Mouse (Mus musculus): ENCODE data around the gene Pak6. TPM values are rescaled to one million over a fixed set of nuclear protein-coding genes. Genes with fewer than 3 reads are reported as not detected.

Pak6 gene
- total and polyA plus RNA-seq, 3 experiments, result 0.05 to 0.73 (median 0.42) TPM

- dilution Hi-C loops (cut with MboI; ENCODE audit: extremely low pct_ligation_motif_present, extremely low pct_unique_long_range_greater_than_20kb, low sequenced_read_pairs) (no loop called here), in situ Hi-C loops (cut with MboI; ENCODE audit: low pct_ligation_motif_present, low pct_unique_long_range_greater_than_20kb, low sequenced_read_pairs) (no loop called here)
- TF ChIP-seq POLR2AphosphoS2 (IDR thresholded peaks at IDR 0.05; ENCODE audit: low read depth, low read length) (no peak), SMC3 (IDR thresholded peaks at IDR 0.05; ENCODE audit: low read depth, low read length) (peak; percentile 90), CTCF (conservative IDR thresholded peaks at IDR 0.05 in 1 of 2, IDR thresholded peaks at IDR 0.05 in 1 of 2; ENCODE audit: low read depth in 2 of 2, low read length in 2 of 2) (peak; percentile 76 to 89), SIN3A (IDR thresholded peaks at IDR 0.05; ENCODE audit: low read length) (no peak), RAD21 (IDR thresholded peaks at IDR 0.05; ENCODE audit: low read depth, low read length) (peak; percentile 76), MXI1 (IDR thresholded peaks at IDR 0.05; ENCODE audit: low read depth, low read length) (no peak), HCFC1 (IDR thresholded peaks at IDR 0.05; ENCODE audit: low read depth, low read length) (no peak), KAT2A (IDR thresholded peaks at IDR 0.05; ENCODE audit: insufficient replicate concordance, low read length) (0 out of 2 replicates have a peak, but pooled peaks have one; percentile 41), ZMIZ1 (IDR thresholded peaks at IDR 0.05; ENCODE audit: low read depth, low read length) (no peak), GABPA (IDR thresholded peaks at IDR 0.05; ENCODE audit: insufficient replicate concordance, low read depth, low read length) (no peak), POLR2A (IDR thresholded peaks at IDR 0.05; ENCODE audit: low read depth, low read length) (no peak), JUN (IDR thresholded peaks at IDR 0.05; ENCODE audit: insufficient read depth, low read depth, low read length) (no peak), CHD1 (IDR thresholded peaks at IDR 0.05; ENCODE audit: low read depth, low read length) (no peak), USF2 (conservative IDR thresholded peaks at IDR 0.05; ENCODE audit: low read depth, low read length) (no peak), ZNF384 (IDR thresholded peaks at IDR 0.05; ENCODE audit: low read depth, low read length) (no peak), PAX5 (IDR thresholded peaks at IDR 0.05; ENCODE audit: low read length) (no peak), MYC (IDR thresholded peaks at IDR 0.05; ENCODE audit: low read depth, low read length) (0 out of 2 replicates have a peak, but pooled peaks have one; percentile 22), ZC3H11A (IDR thresholded peaks at IDR 0.05; ENCODE audit: low read depth, low read length) (peak; percentile 44), IRF4 (IDR thresholded peaks at IDR 0.05; ENCODE audit: low read depth, low read length) (0 out of 2 replicates have a peak, but pooled peaks have one; percentile 21), ETS1 (conservative IDR thresholded peaks at IDR 0.05; ENCODE audit: low read depth, low read length) (no peak)
- Histone ChIP-seq H3K4me1 (ENCODE audit: control insufficient read depth in 1 of 2, insufficient read depth in 2 of 2) (peaks cover 0 to 17% of the 10 kb centered on the region in 2 experiments; a peak in 2 of 4 replicates), H3K9ac (ENCODE audit: insufficient read depth, low read depth) (no peak overlapping the region), H3K36me3 (replicated peaks in 1 of 2; ENCODE audit: control insufficient read depth in 1 of 2, insufficient read depth in 1 of 2, low read length in 1 of 2) (no peaks in the 10 kb centered on the region), H3K4me2 (ENCODE audit: insufficient read depth, low read depth, poor library complexity, severe bottlenecking) (no peak overlapping the region), H3K4me3 (replicated peaks in 1 of 3; ENCODE audit: low read depth in 2 of 3, low read length in 2 of 3, poor library complexity in 1 of 3) (no peak overlapping the region), H3K9me3 (replicated peaks; ENCODE audit: low read length) (peaks cover 2% of the 10 kb centered on the region), H3K27ac (ENCODE audit: insufficient read depth, low read depth) (no peak overlapping the region), H3K27me3 (replicated peaks) (no peaks in the 10 kb centered on the region), H3K79me2 (replicated peaks; ENCODE audit: control insufficient read depth, extremely low read depth, insufficient read depth, poor library complexity, severe bottlenecking) (no peaks in the 10 kb centered on the region)
- DNase-seq (ENCODE audit: extremely low read depth), result peak; percentile 85
Measured at GRCm38 (mm10) chr2:118695677-118696232, 32.7 kb downstream of the Pak6 start.
